In genomic region chr3:81885566-81885965, GRCm38 (mm10) we compare ENCODE assay signal across 23 mouse cellular contexts. TPM values are rescaled to one million over a fixed set of nuclear protein-coding genes. Genes with fewer than 3 reads are reported as not detected.
A peak's percentile ranks its signal among the peaks of the same experiment; 100 is the strongest.
DNase-seq lines count a peak whose midpoint lies in the region; ATAC-seq and TF ChIP-seq lines count a peak whose summit lies in the region.
"Had no signal": no experiment of that assay in that cellular context is flagged by ENCODE, and none has a peak within 500 bp of the region (broad histone marks: within the 10 kb centered on the region; RNA-seq: fewer than 3 reads in every experiment).

No protein-coding gene starts in this region.

- no peak overlapping the region for H3K4me3 ChIP-seq in limb, embryonic 14.5 days (replicated peaks; ENCODE audit: low read length)
- no peak overlapping the region for H3K4me3 ChIP-seq in limb, embryonic 10.5 days
- H3K4me3 ChIP-seq in C2C12 (ENCODE audit: insufficient read depth, poor library complexity, severe bottlenecking) = no peak overlapping the region
- H3K4me3 ChIP-seq in embryonic fibroblast, embryonic 13.5 days (ENCODE audit: insufficient read depth, low read length) = no peak overlapping the region
- H3K4me3 ChIP-seq: embryonic facial prominence, embryonic 13.5 days; erythroblast, embryonic 14.5 days; forebrain, embryonic 10.5 days; forebrain, embryonic 12.5 days had no signal

- no peak for TF ChIP-seq POLR2A in limb, embryonic 14.5 days (IDR thresholded peaks at IDR 0.05; ENCODE audit: borderline replicate concordance, extremely low read depth, insufficient read depth, insufficient read length)
- TF ChIP-seq POLR2A in embryonic fibroblast, embryonic 13.5 days (IDR thresholded peaks at IDR 0.05; ENCODE audit: low read depth, low read length) = no peak

- H3K9me3 ChIP-seq in limb, embryonic 14.5 days (ENCODE audit: control insufficient read depth, low read length) = 0 out of 2 replicates have a peak, but pooled peaks cover 5% of the 10 kb centered on the region
- H3K9me3 ChIP-seq in limb, embryonic 10.5 days (replicated peaks) = no peaks in the 10 kb centered on the region
- H3K9me3 ChIP-seq: embryonic facial prominence, embryonic 13.5 days; forebrain, embryonic 10.5 days; forebrain, embryonic 12.5 days had no signal

- H3K4me2 ChIP-seq in limb, embryonic 14.5 days (replicated peaks; ENCODE audit: low read depth, low read length, severe bottlenecking) = no peak overlapping the region
- H3K4me2 ChIP-seq: embryonic facial prominence, embryonic 13.5 days; forebrain, embryonic 12.5 days had no signal

- no peaks in the 10 kb centered on the region for H3K79me2 ChIP-seq in C2C12 (ENCODE audit: control insufficient read depth, insufficient read depth)

- DNase-seq in limb, embryonic 14.5 days (ENCODE audit: low spot score) = peak; percentile 12
- no peak for DNase-seq in limb, embryonic 10.5 days (ENCODE audit: low spot score)
- DNase-seq in left cerebral cortex, adult 9 months (ENCODE audit: low spot score in 2 of 2) = no peak
- DNase-seq in spleen, postnatal 10 days (ENCODE audit: low spot score in 2 of 2) = no peak
- DNase-seq: adrenal gland, adult 2 months; adrenal gland, postnatal 25 days; B cell, adult 2 months; cerebellum, adult 11 months; cerebellum, adult 18-20 months; cerebellum, adult 8-10 months; cerebellum, adult 9-11 months; cerebellum, postnatal 14 days; cerebellum, postnatal 36 days had no signal

- no peak overlapping the region for H3K9ac ChIP-seq in limb, embryonic 14.5 days (ENCODE audit: low read depth, low read length, severe bottlenecking)
- H3K9ac ChIP-seq: embryonic facial prominence, embryonic 13.5 days; forebrain, embryonic 12.5 days had no signal

- 79% methylated on average over 2 of the region's 2 CpGs for WGBS in limb, embryonic 14.5 days
- 93% methylated on average over 2 of the region's 2 CpGs for WGBS in limb, embryonic 10.5 days

- no peak overlapping the region for H3K27ac ChIP-seq in limb, embryonic 14.5 days (replicated peaks; ENCODE audit: low read depth, low read length)
- no peak overlapping the region for H3K27ac ChIP-seq in limb, embryonic 10.5 days
- peak overlapping the region; percentile 55 for H3K27ac ChIP-seq in embryonic fibroblast, embryonic 13.5 days (ENCODE audit: insufficient read depth, low read length)
- H3K27ac ChIP-seq: embryonic facial prominence, embryonic 13.5 days; forebrain, embryonic 10.5 days; forebrain, embryonic 12.5 days had no signal

- H3K36me3 ChIP-seq in limb, embryonic 14.5 days (ENCODE audit: control insufficient read depth, insufficient read depth, low read length) = no peaks in the 10 kb centered on the region
- H3K36me3 ChIP-seq in limb, embryonic 10.5 days = no peaks in the 10 kb centered on the region
- no peaks in the 10 kb centered on the region for H3K36me3 ChIP-seq in C2C12 (ENCODE audit: control insufficient read depth, insufficient read depth)
- H3K36me3 ChIP-seq: embryonic facial prominence, embryonic 13.5 days; forebrain, embryonic 10.5 days; forebrain, embryonic 12.5 days had no signal

- H3K27me3 ChIP-seq in limb, embryonic 14.5 days (ENCODE audit: control insufficient read depth, insufficient read depth, low read length) = no peaks in the 10 kb centered on the region
- H3K27me3 ChIP-seq in limb, embryonic 10.5 days (ENCODE audit: low read depth, poor library complexity, severe bottlenecking) = no peaks in the 10 kb centered on the region
- no peaks in the 10 kb centered on the region for H3K27me3 ChIP-seq in C2C12 (ENCODE audit: control insufficient read depth, insufficient read depth, insufficient read length)
- H3K27me3 ChIP-seq: embryonic facial prominence, embryonic 13.5 days; forebrain, embryonic 12.5 days had no signal

- no peak for ATAC-seq in limb, embryonic 14.5 days (ENCODE audit: low FRiP score, low read depth)
- ATAC-seq: activated CD4-positive, CD25-positive, alpha-beta regulatory T cell, adult 4 months; forebrain, embryonic 14.5 days; forebrain, embryonic 16.5 days; Patski had no signal

- H3K79me3 ChIP-seq in C2C12 (ENCODE audit: low read depth) = no peaks in the 10 kb centered on the region

- no peak for TF ChIP-seq CTCF in C2C12 (IDR thresholded peaks at IDR 0.05; ENCODE audit: control insufficient read depth, insufficient read depth, insufficient read length)
- no peak for TF ChIP-seq CTCF in embryonic fibroblast, embryonic 13.5 days (IDR thresholded peaks at IDR 0.05; ENCODE audit: borderline replicate concordance, insufficient read depth, low read length)

- H3K4me1 ChIP-seq in limb, embryonic 14.5 days (ENCODE audit: control insufficient read depth, insufficient read depth, low read length) = no peaks in the 10 kb centered on the region; the same call in 1 of the 2 replicates
- H3K4me1 ChIP-seq in limb, embryonic 10.5 days = no peaks in the 10 kb centered on the region
- H3K4me1 ChIP-seq in embryonic fibroblast, embryonic 13.5 days (ENCODE audit: control insufficient read depth, insufficient read depth, low read length) = peaks cover 4% of the 10 kb centered on the region
- H3K4me1 ChIP-seq: embryonic facial prominence, embryonic 13.5 days; forebrain, embryonic 10.5 days; forebrain, embryonic 12.5 days had no signal

- H3ac ChIP-seq in C2C12 (ENCODE audit: control insufficient read depth, insufficient read length, low read depth) = no peak overlapping the region

TF ChIP-seq in C2C12, 6 proteins besides CTCF, POLR2A, EP300 and RAD21:
- no peak for TF ChIP-seq USF1 (IDR thresholded peaks at IDR 0.05; ENCODE audit: low read depth)
- no peak for TF ChIP-seq MYOG (IDR thresholded peaks at IDR 0.05; ENCODE audit: control insufficient read depth, extremely low read depth, insufficient read length)
- peak; percentile 36 for TF ChIP-seq MYOD1 (IDR thresholded peaks at IDR 0.05; ENCODE audit: control insufficient read depth, insufficient read length, low read depth)
- TF ChIP-seq MAX (IDR thresholded peaks at IDR 0.05) = no peak
- TF ChIP-seq FOSL1 (IDR thresholded peaks at IDR 0.05; ENCODE audit: insufficient read depth, low read length, poor library complexity, severe bottlenecking) = no peak
- peak; percentile 18 for TF ChIP-seq CEBPB (IDR thresholded peaks at IDR 0.05; ENCODE audit: low read depth)

RNA-seq across cellular contexts. Expression of gene Ctso, which starts 46.8 kb away (rescaled TPM):
- 6.8 and 7.1 TPM in 2 replicates for polyA plus RNA-seq in limb, embryonic 14.5 days (2012; rRNA removed)
- 11.4 and 14.2 TPM in 2 replicates for polyA plus RNA-seq in limb, embryonic 14.5 days (2014; fragmentation: Nextera tagmentation; extraction: Ambion mirVana)
- polyA plus RNA-seq in limb, embryonic 10.5 days (2016; fragmentation: Nextera tagmentation; extraction: Ambion mirVana) = 3.4 and 5.0 TPM in 2 replicates
- 0.83 TPM for polyA plus RNA-seq in C2C12 (2012; fragmentation: generic; extraction: Trizol)
- polyA plus RNA-seq in embryonic fibroblast, embryonic 13.5 days (2011; ENCODE audit: insufficient read length, low read depth, missing spikeins) = 10.6 and 12.9 TPM in 2 replicates
